Mouse (Mus musculus) brain, embryonic 18.5 days (tissue): ENCODE data around the gene Mcm5.

Source experiments
- DNase-seq: peaks from one replicate; pipeline ENCODE4 v3.0.0-alpha.2; 2012; ENCODE audit warnings: low read depth, low spot score

The Mcm5 gene

DNA sequence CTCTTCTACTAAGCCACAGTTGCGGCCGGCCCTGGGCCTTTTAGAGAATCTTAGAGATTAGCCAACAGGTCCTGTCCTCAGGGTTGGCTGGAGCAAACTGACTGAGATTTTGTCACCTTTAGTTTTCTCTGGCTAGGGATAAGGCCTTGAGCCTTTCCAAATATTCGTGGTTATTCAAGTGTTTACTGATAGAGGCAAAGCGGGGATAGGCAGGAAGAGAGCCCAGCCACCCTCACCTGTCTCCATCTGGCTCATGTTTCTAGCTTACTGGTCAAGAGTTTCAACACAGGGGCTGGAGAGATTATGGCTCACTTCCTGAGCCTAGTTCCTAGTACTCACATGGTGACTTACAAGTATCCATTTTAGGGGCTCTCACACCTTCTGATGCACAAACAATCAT lies 6.4 kb upstream of the Mcm5 start:
- DNase-seq = no peak

DNA sequence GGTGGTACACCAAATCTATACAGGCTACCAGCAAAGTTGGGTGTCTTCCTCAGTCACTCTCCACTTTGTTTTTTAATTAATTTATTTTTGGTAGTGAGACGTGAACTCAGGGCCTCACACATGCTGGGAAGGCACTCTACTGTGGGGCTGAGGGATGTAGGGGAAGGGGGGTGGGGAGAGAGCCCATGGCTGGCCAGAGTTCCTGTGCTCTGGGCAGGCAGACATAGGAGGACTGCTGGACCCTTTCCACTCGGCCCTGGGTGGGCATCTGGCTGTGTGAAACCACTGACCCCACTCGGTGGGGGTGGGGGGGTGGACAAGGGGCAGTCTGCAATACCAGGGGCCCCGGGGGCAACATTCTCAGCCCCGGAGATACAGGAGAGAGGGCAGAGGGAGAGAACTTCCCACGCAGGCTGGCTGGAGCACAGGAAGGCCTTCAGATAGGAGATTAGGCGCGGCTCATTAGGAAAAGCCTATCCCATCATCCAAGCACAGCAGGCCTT lies 5.9 kb upstream of the Mcm5 start:
- DNase-seq = no peak

DNA sequence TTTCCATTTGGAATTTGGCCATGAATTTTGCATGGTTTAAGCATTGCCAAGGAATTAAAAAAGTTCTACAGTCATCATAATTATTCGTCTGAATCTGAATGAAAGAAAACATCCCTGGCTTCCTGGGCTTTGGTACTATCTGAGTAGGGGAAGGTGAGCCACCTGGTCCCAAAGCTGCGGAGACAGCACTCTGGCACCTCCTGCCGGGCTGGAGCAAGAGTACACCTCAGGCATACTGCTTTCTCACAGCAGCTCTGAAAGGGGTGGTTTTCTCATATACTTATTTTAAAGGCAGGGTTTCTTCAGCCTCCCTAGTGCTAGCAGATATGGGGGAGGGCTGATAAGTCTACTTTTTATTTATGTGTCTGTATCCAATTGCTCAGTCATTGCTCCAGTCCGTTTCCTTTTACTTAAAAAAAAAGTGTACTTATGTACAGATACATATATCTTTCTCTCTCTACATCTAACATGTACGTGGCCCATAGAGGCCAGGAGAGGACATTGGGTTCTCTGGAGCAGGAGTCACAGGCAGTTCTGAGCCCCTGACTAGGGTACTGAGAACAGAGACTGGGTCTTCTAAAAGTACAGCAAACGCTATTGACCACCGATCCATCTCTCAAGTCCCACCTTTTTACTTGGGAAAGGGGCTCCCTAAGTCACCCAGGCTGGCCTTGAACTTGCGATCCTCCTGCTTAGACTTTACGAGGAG lies 688 bp upstream of the Mcm5 start:
- DNase-seq = peak; percentile 22

DNA sequence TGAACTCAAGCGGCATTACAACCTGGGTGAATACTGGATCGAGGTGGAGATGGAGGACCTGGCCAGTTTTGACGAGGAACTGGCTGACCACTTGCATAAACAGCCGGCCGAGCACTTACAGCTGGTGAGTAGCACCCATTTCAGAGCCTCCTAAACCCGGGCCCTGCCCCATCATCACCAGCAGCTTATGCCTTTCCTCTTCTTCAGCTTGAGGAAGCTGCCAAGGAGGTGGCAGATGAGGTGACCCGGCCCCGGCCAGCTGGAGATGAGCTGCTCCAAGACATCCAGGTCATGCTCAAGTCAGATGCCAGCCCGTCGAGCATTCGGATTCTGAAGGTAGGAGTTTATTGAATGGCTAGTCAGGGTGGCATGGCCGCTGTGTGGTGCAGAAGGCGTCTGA lies 724 bp downstream of the Mcm5 start:
- DNase-seq = no peak

DNA sequence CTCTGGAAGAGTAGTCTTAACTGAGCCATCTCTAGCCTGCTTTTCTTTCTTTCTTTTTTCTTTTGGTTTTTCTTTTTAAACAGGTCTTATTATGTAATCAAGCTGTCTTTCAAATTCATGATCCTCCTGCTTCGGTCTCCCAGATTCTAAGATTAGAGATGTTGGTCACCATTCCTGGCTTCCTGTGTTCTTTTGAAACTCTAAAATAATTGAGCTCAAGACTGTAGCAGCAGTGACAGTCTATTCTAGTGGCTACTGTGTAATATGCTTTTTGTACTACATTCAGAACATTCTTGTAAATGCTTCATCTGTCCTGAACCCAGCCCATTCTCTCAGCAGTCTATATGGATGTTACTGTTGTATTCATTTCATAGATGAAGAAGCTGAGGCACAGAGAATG lies 9.1 kb downstream of the Mcm5 start:
- DNase-seq = no peak

DNA sequence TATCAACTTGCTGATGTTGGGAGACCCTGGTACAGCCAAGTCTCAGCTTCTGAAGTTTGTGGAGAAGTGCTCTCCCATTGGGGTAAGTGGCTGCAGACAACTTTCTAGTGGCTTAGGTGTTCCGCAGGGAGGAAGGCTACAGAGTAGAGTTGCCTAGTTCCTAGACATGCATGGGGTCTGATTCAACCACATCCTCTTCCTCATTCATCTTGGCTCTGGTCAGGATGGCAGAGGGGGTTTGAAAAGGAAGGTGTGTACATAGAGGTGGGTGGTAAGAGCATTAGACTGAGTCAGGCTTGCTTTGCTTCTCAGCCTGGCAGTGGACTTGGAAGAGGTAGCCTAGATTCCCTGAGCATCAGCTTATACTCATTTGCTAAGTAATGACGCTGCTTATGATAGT lies 9.9 kb downstream of the Mcm5 start:
- DNase-seq = no peak

DNA sequence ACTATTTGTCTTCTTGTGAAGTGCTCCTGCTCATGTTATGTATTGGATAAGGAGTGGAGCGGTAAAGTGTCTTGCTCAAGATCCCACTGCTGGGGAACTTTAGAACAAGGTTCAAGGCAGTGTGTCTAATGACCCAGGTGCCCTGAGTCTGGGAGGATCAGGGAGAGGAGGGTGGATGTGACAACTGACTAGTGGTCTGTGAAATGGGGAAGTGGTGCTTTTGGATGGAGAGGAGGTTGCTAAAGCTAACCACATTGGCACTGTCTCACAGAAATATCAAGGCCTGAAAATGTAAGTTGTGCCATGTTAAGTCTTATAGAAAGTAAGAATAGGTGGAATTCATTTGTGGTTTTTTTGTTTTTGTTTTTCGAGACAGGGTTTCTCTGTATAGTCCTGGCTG lies 10.4 kb downstream of the Mcm5 start:
- no peak for DNase-seq

DNA sequence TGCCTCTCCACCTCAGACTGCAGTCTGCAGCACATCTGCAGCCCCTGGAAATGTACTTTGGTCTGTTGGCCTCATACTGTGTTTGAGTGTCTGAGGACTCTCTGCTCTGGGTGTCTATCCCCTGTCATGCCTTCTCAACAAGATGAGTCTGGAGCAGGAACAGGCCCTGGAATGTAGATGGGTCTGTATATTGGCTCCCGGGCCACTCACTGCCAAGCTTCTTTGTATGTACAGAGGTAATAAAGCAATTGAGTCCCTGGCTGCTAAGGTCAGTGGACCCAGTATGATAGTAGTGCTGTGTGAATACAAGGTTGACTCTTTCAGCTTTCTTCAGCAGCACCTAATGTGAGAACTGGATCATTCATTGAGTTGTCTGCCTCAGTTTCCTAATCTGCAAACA lies 18.0 kb downstream of the Mcm5 start:
- DNase-seq = no peak

DNA sequence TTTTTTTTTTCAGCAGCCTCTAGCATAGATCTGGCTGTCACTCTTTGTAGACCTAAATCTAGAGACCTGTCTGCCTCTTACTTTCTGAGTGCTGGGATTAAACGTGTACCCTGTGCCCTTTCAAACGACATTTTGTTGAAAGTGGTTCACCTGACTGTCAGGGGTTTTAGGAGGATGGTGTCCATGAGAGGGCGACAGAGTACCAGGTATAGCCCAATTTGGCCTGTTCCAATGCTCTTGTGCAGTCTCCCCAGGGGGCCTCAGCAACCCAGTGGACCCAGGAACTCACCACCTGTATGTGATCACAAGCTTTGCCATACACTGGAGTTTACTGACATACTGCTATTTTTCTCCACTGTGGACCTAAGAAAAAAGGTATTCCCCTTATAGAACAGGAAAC lies 23.1 kb downstream of the Mcm5 start:
- no peak for DNase-seq

DNA sequence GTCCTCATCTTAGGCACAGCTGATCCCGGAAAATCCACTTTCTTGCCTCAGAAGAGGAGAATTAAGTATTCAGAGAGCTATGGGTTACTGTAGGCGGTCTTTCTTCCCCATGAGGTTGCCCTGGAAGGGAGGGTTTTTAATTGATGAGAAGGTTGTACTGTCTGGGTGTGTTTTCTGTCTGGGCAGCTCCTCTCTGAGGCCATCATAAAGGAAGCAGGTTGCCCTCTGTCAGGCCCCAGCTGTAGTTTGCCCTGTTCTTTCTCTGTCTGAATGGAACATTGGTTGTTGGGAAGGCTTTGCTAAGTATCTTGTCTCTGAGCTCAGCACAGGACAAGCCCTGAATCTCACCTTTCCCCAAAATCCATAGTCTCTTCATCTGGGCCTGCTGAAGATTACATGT lies 24.0 kb downstream of the Mcm5 start:
- no peak for DNase-seq

DNA sequence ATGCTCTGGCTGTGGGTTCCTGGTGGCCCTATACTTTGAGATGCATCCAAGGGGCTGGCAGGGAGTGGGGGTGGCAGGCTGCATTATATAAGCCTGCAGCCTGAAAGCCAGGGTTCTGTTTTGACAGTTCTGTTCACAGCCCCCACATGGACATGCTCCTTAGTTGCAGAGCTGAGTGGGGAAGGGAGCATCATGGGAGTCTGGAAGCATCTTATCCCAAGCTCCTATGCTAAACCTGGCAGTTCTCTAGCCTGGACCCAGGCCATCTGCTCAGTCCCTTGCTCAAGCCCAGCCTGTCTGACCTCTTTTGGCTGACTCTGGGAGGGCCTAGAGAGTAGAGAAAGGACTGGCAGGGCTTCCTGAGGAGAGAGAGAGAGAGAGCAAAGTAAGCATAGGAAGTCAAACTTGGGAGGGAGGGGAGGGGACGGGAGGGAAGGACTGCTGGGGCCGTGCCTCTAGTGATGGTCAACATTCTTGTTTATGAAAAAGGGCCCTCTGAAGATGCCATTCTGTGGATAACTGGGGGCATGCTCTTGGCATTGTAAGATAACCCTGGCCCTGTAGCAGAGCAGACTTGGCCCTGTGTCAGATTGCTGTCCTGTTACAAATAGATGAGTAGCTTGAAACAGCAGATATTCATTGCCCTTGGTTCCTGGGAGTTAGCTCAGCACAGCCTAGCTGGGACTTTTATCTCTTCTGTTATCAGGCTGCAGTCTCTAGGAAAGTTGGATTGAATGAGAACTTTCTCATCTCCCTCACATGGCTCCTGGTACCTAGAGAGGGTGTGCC lies 25.4 kb downstream of the Mcm5 start:
- no peak for DNase-seq

DNA sequence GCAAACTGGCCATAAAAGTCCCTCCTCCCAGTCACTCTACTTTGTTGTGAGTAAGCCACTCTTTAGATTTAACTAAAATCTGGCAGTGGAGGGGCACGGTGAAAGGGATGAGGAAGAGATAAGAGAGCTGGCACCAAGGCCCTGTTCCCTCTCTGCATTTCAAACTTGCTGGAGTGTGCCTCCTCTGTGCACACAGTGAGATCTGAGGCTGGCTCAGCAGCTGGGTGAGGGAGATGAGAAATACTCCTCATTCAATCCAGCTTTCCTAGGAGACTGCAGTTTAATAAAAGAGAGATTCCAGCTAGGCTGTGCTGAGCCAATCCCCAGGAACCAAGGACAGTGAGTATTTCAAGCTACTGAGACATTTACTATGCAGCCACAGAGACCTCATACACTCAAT lies 26.4 kb downstream of the Mcm5 start:
- no peak for DNase-seq

DNA sequence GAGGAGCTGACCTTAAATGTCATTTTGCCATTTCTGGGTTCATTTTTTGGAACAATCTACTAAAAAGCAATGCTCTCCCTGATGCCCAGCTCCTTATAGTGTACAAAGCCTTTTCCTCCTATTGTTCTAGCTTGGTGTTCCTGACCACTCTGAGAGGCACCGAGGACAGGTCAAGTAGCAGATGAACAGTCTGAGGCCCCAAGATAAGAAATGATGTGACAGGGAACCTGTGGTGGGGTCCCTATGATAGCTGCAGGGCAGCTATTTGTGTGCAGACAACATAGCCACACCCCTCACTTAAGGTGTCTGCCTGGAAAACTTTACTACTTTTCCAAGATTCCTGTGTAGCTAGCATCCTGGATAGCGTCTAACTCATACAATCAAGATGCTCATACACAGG lies 26.9 kb downstream of the Mcm5 start:
- no peak for DNase-seq

DNA sequence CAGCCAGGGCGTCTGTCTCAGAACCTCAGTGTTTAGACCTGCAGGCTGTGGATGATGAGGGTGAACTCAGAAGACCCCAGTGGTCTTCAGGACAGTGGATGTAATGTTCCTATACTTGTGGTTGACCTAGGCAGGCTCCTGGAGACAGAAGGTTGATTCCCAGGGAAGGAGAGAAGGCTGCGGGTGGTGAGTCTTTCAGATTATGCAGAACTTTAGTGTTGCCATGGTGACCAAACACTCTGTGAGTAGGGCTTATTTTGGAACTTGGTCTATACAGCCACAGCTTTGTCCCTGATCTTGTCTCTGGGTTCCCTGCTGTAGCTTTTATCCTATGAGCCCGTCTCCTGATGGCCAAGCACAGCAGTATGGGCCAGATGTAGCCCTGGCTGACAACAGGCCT lies 28.2 kb downstream of the Mcm5 start:
- no peak for DNase-seq

DNA sequence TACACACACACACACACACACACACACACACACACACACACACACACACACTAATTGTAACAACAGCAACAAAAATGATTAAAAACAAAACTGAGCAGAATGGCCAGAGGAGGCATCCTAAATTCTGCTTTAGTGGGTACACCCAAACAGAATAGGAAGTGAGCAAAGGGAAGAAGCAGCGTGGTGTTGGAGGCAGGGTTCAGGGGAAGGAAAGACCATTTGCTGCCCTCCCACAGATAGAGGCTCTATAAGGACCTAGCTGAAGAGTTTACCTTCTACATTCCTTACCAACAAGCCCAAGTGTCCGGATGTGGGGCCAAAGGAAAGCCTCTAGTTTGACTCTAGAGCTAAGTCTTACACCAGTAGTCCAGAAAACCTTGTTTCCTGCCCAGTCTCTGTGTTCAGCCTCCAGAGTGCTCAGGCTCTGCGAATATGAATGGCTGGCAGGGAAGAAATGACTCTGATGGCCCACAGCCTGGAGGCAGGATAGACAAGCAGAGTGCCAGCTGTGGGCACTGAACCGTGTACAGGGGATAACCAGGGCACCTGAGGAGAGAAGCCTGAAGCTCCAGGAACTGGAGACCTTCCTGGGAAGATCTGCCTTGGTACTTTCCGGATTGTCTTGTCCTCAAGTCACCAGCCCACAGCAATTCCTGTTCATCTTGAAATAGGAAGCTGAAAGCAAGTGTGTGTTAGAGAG lies 41.7 kb downstream of the Mcm5 start:
- DNase-seq = no peak

DNA sequence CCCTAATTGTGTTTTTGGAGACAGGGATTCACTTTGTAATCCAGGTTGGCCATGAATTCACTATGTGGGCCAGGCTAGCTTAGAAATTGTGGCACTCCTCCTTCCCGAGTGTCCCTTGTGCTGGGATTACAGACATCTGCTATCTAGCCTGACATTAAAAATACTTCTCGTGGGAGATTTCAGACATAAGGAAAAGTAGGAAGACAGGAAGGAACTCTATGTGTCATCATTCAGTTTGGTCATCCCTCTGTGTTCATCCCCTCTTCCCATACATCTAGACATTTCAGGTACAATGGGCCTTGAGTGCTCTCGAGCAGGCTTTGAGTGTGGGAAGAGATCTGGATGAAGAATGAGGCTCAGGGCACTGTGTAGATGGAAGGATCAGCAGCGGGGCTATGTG lies 42.4 kb downstream of the Mcm5 start:
- DNase-seq = no peak

DNA sequence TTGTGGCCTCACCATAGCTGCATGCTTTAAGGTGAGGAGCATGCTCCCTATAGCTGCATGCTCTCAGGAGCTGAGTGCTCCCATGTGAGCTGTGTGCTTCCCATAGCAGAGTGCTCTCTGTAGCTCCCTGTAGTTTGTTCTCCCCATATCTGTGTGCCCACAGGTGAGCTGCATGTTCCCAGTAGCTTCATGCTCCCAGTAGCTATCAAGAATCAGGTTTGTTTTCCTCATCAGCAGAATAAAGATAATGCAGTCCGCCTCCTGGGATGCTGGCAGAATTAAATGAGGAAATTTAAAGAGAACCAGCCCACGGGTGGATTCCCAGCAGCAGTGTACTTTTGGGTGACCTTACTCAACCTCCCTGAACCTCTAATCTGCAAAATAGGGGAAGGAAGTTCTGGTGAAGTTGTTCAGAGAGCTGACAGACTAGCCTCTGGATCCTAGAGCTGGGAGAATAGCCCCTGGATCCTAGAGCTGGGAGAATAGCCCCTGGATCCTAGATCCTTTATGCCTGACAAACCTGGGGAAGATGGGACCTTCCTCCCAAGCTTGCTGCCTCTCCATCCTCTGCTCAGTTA lies 43.2 kb downstream of the Mcm5 start:
- DNase-seq = no peak

DNA sequence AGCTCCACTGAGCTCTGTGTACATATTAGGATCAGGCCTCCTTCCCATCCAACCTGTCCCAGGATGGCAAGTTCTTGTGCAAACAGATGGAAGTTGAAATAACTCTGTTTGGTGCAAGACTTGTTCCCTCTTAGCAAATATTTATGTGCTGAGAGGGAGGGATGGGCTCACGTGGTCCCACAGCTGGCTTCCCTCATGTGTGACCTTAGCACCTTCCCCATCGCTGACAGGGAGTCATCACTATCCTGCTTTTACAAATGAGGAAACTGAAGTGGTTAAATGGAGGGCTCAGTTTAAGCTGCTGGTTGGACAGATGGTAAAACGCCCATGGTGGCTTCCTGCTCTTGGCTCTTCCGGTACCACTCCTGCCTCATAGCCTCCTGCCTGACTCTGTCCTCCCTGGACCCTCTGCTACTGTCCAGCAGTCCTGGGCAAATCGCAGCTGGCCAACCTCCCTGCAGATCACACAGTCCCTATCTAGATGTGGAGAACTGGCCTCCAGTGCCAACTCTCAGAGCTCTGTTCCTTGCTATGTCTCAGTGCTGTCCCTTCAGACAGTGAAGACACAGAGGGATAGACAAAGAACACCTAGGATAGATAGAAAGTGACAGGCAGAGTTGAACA lies 45.6 kb downstream of the Mcm5 start:
- DNase-seq = no peak

DNA sequence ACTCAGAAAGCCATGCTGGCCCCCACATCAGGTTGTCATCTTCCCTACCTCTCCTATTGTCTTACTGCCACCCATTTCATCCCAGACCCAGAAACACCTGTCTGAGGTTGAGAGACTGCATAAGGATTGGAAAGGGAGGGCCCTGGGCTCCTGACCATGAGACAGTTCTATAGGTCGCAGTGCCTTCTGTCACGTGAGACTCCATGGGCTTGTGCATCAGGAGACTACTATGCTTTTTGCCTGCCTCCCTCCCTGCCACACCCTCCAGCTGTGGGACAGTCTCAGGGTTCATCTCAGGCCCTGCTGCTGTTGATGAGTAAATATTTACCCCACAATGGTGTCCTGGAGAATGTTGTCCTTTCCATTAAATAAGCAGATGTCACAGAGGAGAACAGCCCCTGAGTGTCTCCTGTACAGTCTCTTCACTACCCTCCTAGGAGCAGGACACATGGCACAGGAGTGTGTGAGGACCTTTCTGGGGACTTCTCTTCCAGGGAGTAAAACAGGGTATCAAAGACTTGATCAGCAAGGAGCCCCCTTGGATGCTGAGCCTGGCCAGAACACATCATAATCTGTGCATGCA lies 46.5 kb downstream of the Mcm5 start:
- DNase-seq = no peak

DNA sequence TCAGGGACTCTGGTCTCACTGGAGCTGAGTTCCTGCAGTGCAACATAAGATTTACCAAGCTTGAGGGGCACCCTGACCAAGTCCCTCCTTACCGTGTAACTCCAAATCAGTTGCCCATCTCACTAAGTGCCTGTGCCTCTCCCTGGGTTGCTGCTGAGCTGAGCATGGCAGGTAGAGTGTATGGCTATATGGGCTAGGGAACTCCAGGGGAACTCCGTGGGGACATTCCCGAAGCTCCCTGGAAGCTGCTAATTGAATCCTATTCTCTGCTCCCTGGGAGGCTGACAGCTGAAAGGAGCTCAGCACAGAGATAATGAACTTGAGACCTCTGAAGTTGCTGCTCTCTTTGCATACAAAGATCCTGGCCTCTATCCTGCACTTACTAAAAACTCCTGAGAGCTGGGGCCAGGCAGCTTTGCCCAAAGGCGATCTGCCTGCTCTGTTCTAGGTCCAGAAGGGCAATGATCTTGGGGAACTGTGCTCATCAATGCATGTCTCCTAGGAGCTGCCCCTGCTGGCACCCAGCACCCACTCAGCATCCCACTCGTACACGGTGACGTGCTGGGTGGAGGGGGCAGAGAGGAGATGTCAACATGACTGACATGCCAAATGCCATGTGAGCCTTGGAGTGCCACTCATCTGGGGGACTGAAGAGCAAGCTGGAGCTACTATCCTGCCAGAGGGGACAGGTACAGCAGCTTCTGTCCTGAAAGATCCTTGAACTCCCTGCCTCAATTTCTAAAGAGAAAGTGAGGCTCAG lies 48.3 kb downstream of the Mcm5 start:
- no peak for DNase-seq

DNA sequence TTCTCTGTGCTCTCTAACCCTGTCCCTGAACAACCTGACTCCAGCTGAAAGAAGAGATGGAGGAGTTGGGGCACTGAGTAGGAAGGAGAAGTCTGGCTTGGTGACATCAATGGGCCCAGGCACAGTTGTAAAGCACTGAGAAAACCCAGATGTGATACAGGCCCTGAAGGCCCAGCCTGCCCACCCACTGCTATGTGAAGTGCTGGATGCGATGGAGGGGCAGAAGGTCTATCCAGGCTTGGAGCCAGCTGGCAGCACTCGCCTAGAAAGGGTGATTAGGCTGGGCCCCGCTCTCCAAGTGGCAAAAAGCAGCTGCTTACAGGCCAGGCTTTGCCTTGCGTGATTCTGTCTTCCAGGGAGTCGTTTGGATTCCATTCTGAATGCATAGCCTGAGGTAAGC lies 60.0 kb downstream of the Mcm5 start:
- peak; percentile 6 for DNase-seq
